Mouse (Mus musculus) forebrain, embryonic 13.5 days (tissue): ENCODE measurements around the gene Lrrc47. TPM values are rescaled to one million over a fixed set of nuclear protein-coding genes. Genes with fewer than 3 reads are reported as not detected.

ENCODE experiments used
- ATAC-seq: fragments of 200-750 bp; cut with Nextera tagmentation; 2 replicates; pipeline ENCODE4 v1.8.0; 2017
- H3K27ac ChIP-seq: fragments of 300-500 bp; sonication (generic); 2 replicates; pipeline ENCODE4 v1.5.1; 2015; ENCODE audit warnings: inconsistent platforms, mild to moderate bottlenecking, moderate library complexity
- H3K27me3 ChIP-seq: fragments of 300-500 bp; sonication (generic); 2 replicates; pipeline ENCODE4 v1.6.1; 2015; ENCODE audit warnings: mild to moderate bottlenecking, inconsistent platforms
- H3K36me3 ChIP-seq: fragments of 300-500 bp; sonication (generic); 2 replicates; pipeline ENCODE4 v1.6.1; 2015; ENCODE audit warnings: mild to moderate bottlenecking, inconsistent platforms; ENCODE audit not compliant: poor library complexity, severe bottlenecking
- H3K4me1 ChIP-seq: fragments of 300-500 bp; sonication (generic); 2 replicates; pipeline ENCODE4 v1.6.1; 2015; ENCODE audit warnings: inconsistent platforms
- H3K4me2 ChIP-seq: fragments of 300-500 bp; sonication (generic); 2 replicates; pipeline ENCODE4 v1.6.1; 2015; ENCODE audit warnings: inconsistent platforms, mild to moderate bottlenecking, moderate library complexity
- H3K4me3 ChIP-seq: fragments of 300-500 bp; sonication (generic); 2 replicates; pipeline ENCODE4 v1.5.1; 2015; ENCODE audit warnings: mild to moderate bottlenecking, inconsistent platforms
- H3K9ac ChIP-seq: fragments of 300-500 bp; sonication (generic); 2 replicates; pipeline ENCODE4 v1.6.1; 2015; ENCODE audit warnings: mild to moderate bottlenecking, inconsistent platforms
- H3K9me3 ChIP-seq: fragments of 300-500 bp; sonication (generic); replicated peaks from 2 replicates; pipeline ENCODE4 v1.6.1; 2016; ENCODE audit warnings: inconsistent platforms
- WGBS: fragments of 180-500 bp; shearing (Covaris S2); methylation state at CpG from one replicate; pipeline ENCODE4 v1.1.7; 2015; 5-methylcytosine and 5-hydroxymethylcytosine counted together
- polyA plus RNA-seq: library from polyadenylated mRNA; unstranded; fragments of >200 nt; fragmentation: Nextera tagmentation; extraction: Ambion mirVana; gene quantifications from 2 replicates; pipeline ENCODE4 v1.2.1, GENCODE M21; 2015

Gene Lrrc47
- polyA plus RNA-seq, 1 experiment from 2014 or later, result 20.3 TPM

DNA sequence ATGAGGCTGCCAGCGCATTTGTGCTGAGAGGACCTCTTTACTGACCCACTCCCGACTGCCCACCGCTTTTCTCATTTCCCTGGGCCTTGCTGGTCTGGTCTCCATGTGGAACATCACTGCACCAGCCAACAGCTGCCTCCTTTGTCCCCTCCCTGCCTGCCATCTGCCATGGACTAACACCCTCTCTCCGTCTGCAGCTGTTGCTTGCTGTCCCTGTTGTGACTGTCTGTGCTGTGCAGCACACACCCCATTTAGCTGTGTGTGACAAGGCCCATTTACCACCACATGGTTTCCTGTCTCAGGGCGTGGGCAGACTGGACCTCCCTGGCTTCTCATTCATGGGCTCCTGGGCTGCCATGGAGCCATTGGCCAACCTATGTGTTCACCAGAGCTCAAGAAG is 6.0 kb upstream of the Lrrc47 start:
- H3K27ac ChIP-seq, result no peak overlapping the region
- no peak for ATAC-seq
- no peak overlapping the region for H3K4me3 ChIP-seq
- H3K9ac ChIP-seq, result no peak overlapping the region
- no peak overlapping the region for H3K4me2 ChIP-seq
- no peaks in the 10 kb centered on the region for H3K27me3 ChIP-seq
- no peaks in the 10 kb centered on the region for H3K9me3 ChIP-seq
- peaks cover 57% of the 10 kb centered on the region for H3K36me3 ChIP-seq
- 85% methylated on average over 5 of the region's 5 CpGs for WGBS
- H3K4me1 ChIP-seq, result no peaks in the 10 kb centered on the region

DNA sequence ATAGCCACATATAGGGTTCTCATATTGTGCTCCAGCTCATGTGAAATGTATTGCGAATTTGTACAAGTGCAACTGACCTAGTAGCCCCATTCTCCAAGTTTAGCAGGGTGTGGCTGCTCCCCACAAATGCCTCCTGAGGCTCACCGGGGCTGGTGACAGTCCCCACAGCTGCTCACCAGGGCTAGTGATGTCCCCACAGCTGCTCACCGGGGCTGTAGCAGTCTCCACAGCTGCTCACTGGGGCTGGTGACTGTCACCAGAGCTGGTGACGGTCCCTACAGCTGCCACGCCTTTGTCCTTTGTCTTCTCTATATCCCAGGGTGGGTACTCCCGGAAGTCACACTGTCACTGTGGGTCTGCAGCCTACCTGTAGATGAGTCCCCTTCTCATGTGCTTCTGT is 5.3 kb upstream of the Lrrc47 start:
- no peaks in the 10 kb centered on the region for H3K27me3 ChIP-seq
- 90% methylated on average over 6 of the region's 6 CpGs for WGBS
- no peak overlapping the region for H3K9ac ChIP-seq
- no peaks in the 10 kb centered on the region for H3K9me3 ChIP-seq
- H3K4me3 ChIP-seq, result no peak overlapping the region
- H3K4me2 ChIP-seq, result no peak overlapping the region
- peaks cover 5% of the 10 kb centered on the region; the same call in 1 of the 2 replicates for H3K4me1 ChIP-seq
- no peak overlapping the region for H3K27ac ChIP-seq
- H3K36me3 ChIP-seq, result peaks cover 57% of the 10 kb centered on the region
- ATAC-seq, result no peak

DNA sequence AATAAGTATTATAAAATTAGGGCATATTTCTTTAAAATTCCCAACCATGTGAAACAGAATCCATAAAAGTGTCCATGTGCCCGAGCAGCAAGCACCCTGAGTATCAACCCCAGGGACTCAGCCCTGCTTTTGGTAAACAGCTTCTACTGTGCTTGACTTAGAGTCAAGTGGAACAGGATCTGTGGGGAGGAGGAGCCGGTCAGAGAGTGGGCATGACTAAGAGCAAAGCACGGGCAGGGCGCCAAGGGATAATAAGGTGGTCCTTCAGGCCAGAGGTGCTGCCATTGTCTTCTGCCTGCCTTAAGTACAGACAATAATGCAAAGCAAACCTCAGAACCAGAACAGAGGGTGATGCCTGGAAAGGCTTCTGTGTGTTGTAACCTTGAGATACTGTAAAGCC is 3.8 kb upstream of the Lrrc47 start:
- Histone ChIP-seq H3K9ac (no peak overlapping the region), H3K4me1 (peaks cover 12% of the 10 kb centered on the region), H3K4me3 (no peak overlapping the region), H3K27me3 (no peaks in the 10 kb centered on the region), H3K36me3 (peaks cover 47% of the 10 kb centered on the region), H3K4me2 (no peak overlapping the region), H3K27ac (no peak overlapping the region), H3K9me3 (no peaks in the 10 kb centered on the region)
- WGBS, result 76% methylated on average over 4 of the region's 4 CpGs
- no peak for ATAC-seq

DNA sequence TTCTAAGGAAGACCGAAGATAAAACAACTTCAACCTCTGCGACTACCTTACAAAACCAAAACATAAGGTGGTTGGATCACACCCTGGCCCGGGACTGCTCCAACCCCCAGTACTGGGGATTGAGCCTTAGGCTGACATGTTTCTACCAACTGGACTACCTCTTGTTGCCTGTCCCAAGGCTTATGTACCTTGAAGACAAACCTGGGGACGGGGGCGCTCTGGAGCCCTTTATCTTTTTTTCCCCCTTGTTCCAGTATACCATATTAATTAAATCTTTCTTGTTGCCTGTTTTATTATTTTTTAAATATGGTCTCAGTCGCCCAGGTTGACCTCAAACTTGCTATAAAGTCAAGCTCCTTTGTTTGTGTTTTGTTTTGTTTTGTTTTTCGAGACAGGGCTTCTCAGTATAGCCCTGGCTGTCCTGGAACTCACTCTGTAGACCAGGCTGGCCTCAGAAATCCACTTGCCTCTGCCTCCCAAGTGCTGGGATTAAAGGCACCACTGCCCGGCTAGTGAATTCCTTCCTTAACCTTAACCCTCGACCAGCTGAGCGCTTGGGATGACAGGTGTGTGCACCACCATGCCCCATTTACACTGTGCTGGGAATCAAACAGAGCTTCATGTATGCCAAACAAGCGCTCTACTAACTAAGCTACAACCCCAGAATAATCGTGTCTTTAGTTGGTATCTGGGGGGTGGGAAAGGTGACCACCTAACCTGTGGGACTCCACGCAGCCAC is 455 bp upstream of the Lrrc47 start:
- 30% methylated on average over 13 of the region's 13 CpGs for WGBS
- H3K9me3 ChIP-seq, result no peaks in the 10 kb centered on the region
- ATAC-seq, result no peak; the same call in 1 of the 2 replicates

DNA sequence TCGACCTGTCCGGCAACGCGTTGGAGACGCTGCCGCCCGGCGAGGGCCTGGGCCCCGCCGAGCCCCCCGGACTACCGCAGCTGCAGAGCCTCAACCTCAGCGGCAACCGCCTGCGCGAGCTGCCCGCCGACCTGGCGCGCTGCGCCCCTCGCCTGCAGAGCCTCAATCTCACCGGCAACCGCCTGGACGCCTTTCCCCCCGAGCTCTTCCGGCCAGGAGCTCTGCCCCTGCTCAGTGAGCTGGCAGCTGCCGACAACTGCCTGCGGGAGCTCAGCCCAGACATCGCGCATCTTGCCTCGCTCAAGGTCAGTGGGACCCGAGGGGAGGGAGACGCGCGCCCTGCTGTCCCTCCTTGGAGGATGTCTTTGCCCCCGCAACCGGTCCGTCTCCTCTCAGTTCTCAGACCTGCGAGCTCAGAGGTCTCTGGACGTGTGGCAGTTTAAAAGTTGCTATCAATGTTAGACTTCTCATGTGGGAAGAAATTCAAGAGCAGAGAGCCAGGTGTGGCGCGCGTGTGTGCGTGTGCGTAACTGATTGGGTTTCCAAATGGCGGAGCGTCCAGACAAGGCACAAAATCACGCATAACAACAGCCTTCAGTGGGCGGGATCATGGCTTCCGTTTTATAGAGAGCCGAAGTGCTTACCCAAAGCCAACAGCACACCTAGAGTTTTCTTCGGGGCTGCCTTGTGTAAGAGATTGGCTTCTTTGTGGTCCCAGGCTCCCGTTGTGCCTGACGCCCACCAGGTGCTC is 776 bp downstream of the Lrrc47 start:
- no peaks in the 10 kb centered on the region for H3K9me3 ChIP-seq

More for the DNA sequence above, 455 bp upstream of the Lrrc47 start:
- Histone ChIP-seq H3K36me3 (peaks cover 42% of the 10 kb centered on the region), H3K4me1 (peaks cover 26% of the 10 kb centered on the region), H3K4me3 (peak overlapping the region; percentile 100), H3K4me2 (peak overlapping the region; percentile 100), H3K27me3 (no peaks in the 10 kb centered on the region), H3K9ac (peak overlapping the region; percentile 97), H3K27ac (0 out of 2 replicates have a peak overlapping the region, but pooled peaks have one; percentile 42)

DNA sequence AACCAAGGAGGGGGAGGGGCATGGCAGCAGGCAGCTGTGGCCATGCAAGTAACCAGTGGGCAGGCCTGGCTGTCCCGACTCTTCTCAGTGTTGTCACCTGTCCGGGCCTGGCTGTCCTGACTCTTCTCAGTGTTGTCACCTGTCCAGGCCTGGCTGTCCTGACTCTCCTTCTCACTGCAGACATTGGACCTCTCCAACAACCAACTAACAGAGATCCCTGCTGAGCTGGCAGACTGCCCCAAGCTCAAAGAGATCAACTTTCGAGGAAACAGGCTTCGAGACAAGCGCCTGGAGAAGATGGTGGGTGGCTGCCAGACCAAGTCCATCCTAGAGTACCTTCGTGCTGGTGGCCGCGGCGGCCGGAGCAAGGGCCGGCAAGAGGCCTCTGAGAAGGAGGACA is 3.9 kb downstream of the Lrrc47 start:
- Histone ChIP-seq H3K4me2 (no peak overlapping the region), H3K4me1 (peaks cover 26% of the 10 kb centered on the region), H3K27me3 (no peaks in the 10 kb centered on the region), H3K9ac (no peak overlapping the region), H3K36me3 (peaks cover 71% of the 10 kb centered on the region), H3K4me3 (no peak overlapping the region), H3K27ac (no peak overlapping the region), H3K9me3 (no peaks in the 10 kb centered on the region)
- 93% methylated on average over 6 of the region's 11 CpGs for WGBS
- ATAC-seq, result no peak

More for the DNA sequence above, 776 bp downstream of the Lrrc47 start:
- 3% methylated on average over 55 of the region's 55 CpGs for WGBS
- peak overlapping the region; percentile 100 for H3K4me2 ChIP-seq
- peak overlapping the region; percentile 97 for H3K9ac ChIP-seq
- H3K27me3 ChIP-seq, result no peaks in the 10 kb centered on the region
- ATAC-seq, result no peak
- H3K36me3 ChIP-seq, result peaks cover 42% of the 10 kb centered on the region
- H3K4me3 ChIP-seq, result peak overlapping the region; percentile 100
- peak overlapping the region; percentile 57 for H3K27ac ChIP-seq
- H3K4me1 ChIP-seq, result peaks cover 26% of the 10 kb centered on the region

DNA sequence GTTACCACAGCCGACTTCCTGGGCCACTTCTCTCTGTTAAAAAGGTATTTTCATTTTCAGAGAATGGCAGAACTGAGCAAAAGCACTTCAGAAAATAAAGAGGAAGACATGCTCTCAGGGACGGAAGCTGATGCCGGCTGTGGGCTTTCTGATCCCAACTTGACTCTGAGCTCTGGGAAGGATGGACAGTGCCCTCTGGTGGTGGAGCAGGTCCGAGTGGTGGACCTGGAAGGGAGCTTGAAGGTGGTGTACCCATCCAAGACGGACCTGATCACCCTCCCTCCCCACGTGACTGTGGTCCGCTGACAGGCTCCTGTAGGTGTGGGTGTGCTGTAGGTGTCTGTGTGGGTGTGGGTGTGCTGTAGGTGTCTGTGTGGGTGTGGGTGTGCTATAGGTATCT is 8.0 kb downstream of the Lrrc47 start:
- peaks cover 6% of the 10 kb centered on the region; the same call in 1 of the 2 replicates for H3K27me3 ChIP-seq
- no peak for ATAC-seq
- H3K9me3 ChIP-seq, result no peaks in the 10 kb centered on the region
- peaks cover 80% of the 10 kb centered on the region for H3K36me3 ChIP-seq
- H3K27ac ChIP-seq, result no peak overlapping the region
- no peak overlapping the region for H3K4me2 ChIP-seq
- H3K4me3 ChIP-seq, result no peak overlapping the region
- no peak overlapping the region for H3K9ac ChIP-seq
- H3K4me1 ChIP-seq, result no peaks in the 10 kb centered on the region; the same call in 1 of the 2 replicates
- 72% methylated on average over 7 of the region's 7 CpGs for WGBS

DNA sequence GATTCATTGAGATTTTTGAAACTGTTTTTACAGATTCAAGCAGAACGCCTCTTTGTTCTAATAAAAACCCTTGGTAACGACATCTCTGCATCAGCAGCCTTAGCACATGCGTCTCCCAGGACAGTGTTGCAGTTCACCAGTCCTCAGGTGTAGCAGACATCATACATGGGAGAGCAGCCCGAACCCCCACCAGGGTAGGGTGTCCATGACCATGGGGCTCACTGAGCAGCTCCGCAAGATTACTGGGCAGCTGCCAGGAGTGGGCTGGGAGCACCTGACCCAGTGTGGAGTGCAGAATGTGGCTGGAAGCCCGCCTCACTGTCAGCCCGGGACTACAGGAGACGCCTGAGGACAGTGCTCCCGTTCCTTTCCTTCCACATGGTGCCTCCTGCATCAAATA is 9.9 kb downstream of the Lrrc47 start:
- H3K36me3 ChIP-seq, result peaks cover 61% of the 10 kb centered on the region
- no peak for ATAC-seq
- H3K9ac ChIP-seq, result no peak overlapping the region
- no peak overlapping the region for H3K4me3 ChIP-seq
- WGBS, result 89% methylated on average over 9 of the region's 9 CpGs
- H3K4me2 ChIP-seq, result no peak overlapping the region
- no peaks in the 10 kb centered on the region for H3K9me3 ChIP-seq
- H3K4me1 ChIP-seq, result peaks cover 11% of the 10 kb centered on the region
- H3K27ac ChIP-seq, result no peak overlapping the region
- H3K27me3 ChIP-seq, result peaks cover 25% of the 10 kb centered on the region

DNA sequence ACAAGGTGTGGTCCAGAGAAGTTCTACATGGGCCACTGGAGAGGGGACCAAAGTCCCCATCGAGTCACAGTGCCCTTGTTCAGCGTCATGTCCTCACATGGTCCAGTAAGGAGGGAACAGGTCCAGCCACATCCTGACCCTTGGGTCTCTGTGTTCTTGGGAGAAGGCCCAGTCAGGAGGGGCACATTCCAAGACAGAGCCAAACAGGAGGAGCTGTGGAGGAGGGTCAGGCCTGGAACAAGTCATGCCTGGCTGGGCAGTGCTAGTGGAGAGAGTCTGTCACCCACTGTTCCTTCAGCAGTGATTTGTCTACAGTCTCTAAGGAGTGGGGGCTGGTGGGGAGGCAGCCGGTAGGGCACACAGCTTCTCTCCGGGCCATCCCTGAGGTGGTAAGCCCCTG is 10.9 kb downstream of the Lrrc47 start:
- Histone ChIP-seq H3K27ac (no peak overlapping the region), H3K27me3 (peaks cover 34% of the 10 kb centered on the region), H3K36me3 (peaks cover 51% of the 10 kb centered on the region), H3K4me2 (no peak overlapping the region), H3K9me3 (no peaks in the 10 kb centered on the region), H3K9ac (no peak overlapping the region), H3K4me3 (no peak overlapping the region), H3K4me1 (peaks cover 11% of the 10 kb centered on the region)
- ATAC-seq, result no peak
- WGBS, result 78% methylated on average over 4 of the region's 4 CpGs

DNA sequence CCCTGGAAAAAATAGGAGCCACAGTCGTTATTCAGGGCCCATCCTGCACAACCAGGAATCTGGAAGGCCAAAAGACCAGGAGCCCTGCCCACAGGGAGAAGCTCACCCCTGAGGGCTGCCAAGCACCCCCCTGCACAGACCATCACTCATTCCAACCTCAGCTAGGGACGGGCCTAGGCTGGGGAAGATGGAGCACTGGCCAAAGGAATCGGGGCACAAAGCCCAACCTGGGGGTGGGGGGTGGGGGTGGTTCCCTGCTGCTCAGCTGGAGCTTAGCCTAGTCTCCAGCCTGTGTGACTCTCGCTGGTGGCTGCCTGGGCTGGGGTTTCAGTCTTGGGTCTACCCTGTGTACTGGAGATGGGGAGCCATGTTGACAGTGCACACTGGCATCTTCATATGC is 11.3 kb downstream of the Lrrc47 start:
- Histone ChIP-seq H3K9me3 (no peaks in the 10 kb centered on the region), H3K9ac (no peak overlapping the region), H3K4me1 (peaks cover 11% of the 10 kb centered on the region), H3K4me3 (no peak overlapping the region), H3K4me2 (no peak overlapping the region), H3K36me3 (peaks cover 48% of the 10 kb centered on the region), H3K27ac (no peak overlapping the region), H3K27me3 (peaks cover 34% of the 10 kb centered on the region)
- 46% methylated on average over 4 of the region's 4 CpGs for WGBS
- ATAC-seq, result no peak

DNA sequence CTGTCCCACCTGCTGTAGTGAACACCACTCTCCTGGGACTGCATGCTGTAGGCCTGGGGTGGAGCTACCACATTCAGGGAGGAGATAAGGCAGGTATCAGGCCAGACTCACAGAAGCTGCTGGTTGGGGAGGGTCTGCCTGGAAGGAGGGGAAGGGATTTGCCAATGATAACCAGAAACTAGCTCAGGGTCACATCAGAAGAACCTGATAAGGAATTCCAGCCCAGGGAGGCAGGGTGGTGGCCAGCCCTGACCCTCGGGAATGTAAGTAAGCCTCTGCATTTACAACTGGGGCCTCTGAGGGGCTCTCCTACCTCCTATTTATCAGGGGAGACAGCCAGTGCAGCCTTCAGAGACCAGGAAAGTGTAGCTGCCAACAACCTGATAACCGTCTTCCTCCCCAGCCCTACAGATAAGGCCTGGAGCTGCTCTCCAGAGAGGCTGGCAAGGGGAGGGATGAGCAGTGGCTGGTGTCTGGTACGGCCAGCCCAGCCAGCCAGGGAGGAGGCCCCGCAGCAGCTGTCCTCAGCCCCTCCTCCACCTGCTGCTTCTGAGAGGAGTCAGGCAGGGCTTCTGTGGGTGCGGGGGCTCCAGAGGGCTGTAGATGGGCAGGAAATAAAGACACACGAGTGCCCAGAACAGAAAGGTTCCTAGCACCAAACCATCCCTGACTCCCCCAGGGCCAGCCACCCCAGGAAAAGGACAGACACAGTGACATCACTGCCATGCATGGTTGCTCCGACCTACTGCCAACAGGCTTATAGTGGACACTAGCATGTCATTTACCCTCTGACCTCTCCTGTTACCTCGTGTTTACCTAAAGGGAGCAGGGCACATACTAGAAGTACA is 12.4 kb downstream of the Lrrc47 start:
- no peak overlapping the region for H3K4me2 ChIP-seq
- H3K4me3 ChIP-seq, result no peak overlapping the region
- peaks cover 36% of the 10 kb centered on the region for H3K36me3 ChIP-seq
- ATAC-seq, result no peak
- H3K9me3 ChIP-seq, result no peaks in the 10 kb centered on the region
- 28% methylated on average over 8 of the region's 8 CpGs for WGBS
- H3K27me3 ChIP-seq, result peaks cover 34% of the 10 kb centered on the region
- H3K27ac ChIP-seq, result no peak overlapping the region
- H3K4me1 ChIP-seq, result peaks cover 11% of the 10 kb centered on the region
- peak overlapping the region; percentile 18; the same call in 1 of the 2 replicates for H3K9ac ChIP-seq
